Mouse (Mus musculus): ENCODE data around the gene Plpp3. TPM values are rescaled to one million over a fixed set of nuclear protein-coding genes. Genes with fewer than 3 reads are reported as not detected.

Plpp3 gene
- not detected for polyA plus RNA-seq (2017; shearing (Covaris generic))

GRCm38 (mm10) chr4:105157276-105158168 is at the start of gene Plpp3:
TSS of gene Plpp3 (plus strand) at chr4:105157347.

DNA sequence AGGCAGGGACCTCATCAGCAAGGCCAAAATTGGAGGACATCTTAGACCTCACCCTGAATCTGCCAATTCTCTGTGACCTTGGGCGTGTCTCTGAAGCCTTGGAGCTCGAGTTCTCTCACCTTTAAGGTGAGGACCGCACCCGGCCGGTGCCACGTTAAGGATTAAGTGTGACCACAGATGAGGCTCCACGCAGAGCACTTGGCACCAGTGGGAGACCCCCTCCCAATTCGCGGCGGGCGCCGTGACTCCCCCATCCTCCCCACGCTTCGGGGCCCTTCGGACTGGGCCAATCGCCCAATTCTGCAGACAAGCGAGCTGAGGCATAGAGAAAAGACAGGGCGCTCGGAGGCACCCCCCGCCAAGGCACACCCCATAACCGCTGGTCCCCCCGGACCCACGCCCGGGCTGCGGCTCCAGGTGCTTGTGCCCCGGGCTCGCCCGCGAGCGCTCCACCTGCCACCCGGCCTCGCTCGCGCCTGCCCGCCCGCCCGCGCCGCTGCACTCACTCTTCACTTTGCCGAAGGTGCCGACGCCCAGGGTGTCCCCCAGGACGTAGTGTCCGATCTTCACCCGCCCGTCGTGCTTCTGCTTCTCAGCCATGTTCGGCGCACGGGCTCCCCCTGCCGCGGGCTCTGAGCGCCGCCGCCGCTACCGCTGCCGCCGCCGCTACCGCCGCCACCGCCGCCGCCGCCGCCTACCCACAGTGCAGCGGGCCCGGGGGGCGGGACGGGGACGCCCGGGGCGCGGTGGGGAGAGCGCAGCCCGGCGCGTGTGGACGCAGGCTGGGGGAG is 47.8 kb upstream of the Plpp3 start, which contains the start of gene Prkaa2:
Gene Prkaa2, minus strand, starts transcription at position 692 of the 791 bp plus-strand sequence.

Other genes starting within 250 kb of the Plpp3 start
- gene Fyb2, start 243.9 kb upstream of the Plpp3 start, polyA plus RNA-seq (2017; shearing (Covaris generic)), result not detected
- 0.23 TPM for gene Prkaa2, start 47.5 kb upstream of the Plpp3 start, polyA plus RNA-seq (2017; shearing (Covaris generic))

All from effector memory CD4-positive, alpha-beta T cell, adult 7 months (primary cell).